Mouse (Mus musculus) brown adipose tissue, adult 24 weeks (tissue): ENCODE results near the gene Kcnab1. TPM values are rescaled to one million over a fixed set of nuclear protein-coding genes. Genes with fewer than 3 reads are reported as not detected.

ENCODE experiments used
- H3K27ac ChIP-seq: fragments of 200-500 bp; replicated peaks from 2 replicates; pipeline ENCODE4 v1.5.1; 2012; ENCODE audit warnings: low read depth, mild to moderate bottlenecking, low read length
- H3K4me1 ChIP-seq: fragments of 200-500 bp; 2 replicates; pipeline ENCODE4 v1.6.1; 2012; ENCODE audit warnings: low read length, mixed read lengths; ENCODE audit not compliant: control insufficient read depth, insufficient read depth, insufficient read length
- H3K4me3 ChIP-seq: fragments of 200-500 bp; 2 replicates; pipeline ENCODE4 v1.5.1; 2012; ENCODE audit warnings: low read depth, mild to moderate bottlenecking, low read length, moderate library complexity; ENCODE audit not compliant: insufficient read depth
- polyA plus RNA-seq: library from polyadenylated mRNA; stranded (reverse); fragments of >200 nt; gene quantifications from 2 replicates; pipeline ENCODE4 v1.2.4, GENCODE M21; 2012; ENCODE audit not compliant: missing spikeins, insufficient read depth, insufficient read length

Kcnab1 gene
- polyA plus RNA-seq, 1 experiment = not detected

DNA sequence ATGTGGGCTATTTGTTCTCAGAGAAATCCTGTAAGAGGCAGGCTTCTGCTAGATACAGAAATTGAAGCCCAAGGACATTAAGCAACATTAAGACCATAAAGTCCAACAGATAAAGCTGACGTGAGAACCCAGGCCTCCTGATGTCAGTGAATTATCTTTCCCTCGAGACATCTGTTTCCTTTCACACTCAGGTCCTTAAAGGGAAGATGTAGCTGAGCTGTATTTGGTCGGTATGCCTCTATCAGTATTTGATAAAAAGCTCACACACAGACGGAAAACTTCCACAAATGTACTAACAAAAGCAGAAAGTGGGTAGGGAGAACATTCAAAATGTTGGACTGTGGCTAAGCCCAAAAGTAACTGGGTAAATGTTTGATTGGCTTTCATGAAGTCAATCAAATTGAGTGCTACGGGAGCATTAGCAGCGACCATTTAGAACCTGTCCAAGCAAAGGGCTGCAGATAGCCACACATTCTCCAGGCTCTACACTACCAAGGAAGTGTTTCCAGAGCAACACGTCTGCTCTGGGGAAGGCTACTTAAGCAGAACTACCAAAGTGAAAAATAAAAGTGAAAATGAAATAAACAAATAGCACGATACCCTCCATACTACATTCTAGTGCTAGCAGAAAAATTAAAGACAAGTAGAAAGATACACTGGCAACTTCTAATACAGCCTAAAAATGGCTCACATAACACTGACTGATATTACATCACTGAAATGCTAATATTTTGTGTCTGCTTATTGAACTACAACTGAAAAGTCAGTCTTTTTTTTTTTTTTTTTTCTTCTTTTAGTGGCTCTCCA, 251.2 kb downstream of the Kcnab1 start:
- peaks cover 5% of the 10 kb centered on the region; the same call in 1 of the 2 replicates for H3K4me1 ChIP-seq
- no peak overlapping the region for H3K4me3 ChIP-seq
- 0 out of 2 replicates have a peak overlapping the region, but pooled peaks have one; percentile 2 for H3K27ac ChIP-seq

GRCm38 (mm10) chr3:65363438-65363837, 254.3 kb downstream of the Kcnab1 start:
- Histone ChIP-seq H3K4me1 (peaks cover 5% of the 10 kb centered on the region; the same call in 1 of the 2 replicates), H3K4me3 (no peak overlapping the region), H3K27ac (no peak overlapping the region)

GRCm38 (mm10) chr3:65365184-65365583, 256.0 kb downstream of the Kcnab1 start:
- no peak overlapping the region for H3K4me3 ChIP-seq
- peaks cover 5% of the 10 kb centered on the region; the same call in 1 of the 2 replicates for H3K4me1 ChIP-seq
- H3K27ac ChIP-seq = no peak overlapping the region

GRCm38 (mm10) chr3:65365921-65366710, 256.9 kb downstream of the Kcnab1 start:
- H3K4me3 ChIP-seq = no peak overlapping the region
- H3K27ac ChIP-seq = no peak overlapping the region
- peaks cover 5% of the 10 kb centered on the region; the same call in 1 of the 2 replicates for H3K4me1 ChIP-seq

- H3K4me3 ChIP-seq = no peak overlapping the region
- peaks cover 5% of the 10 kb centered on the region; the same call in 1 of the 2 replicates for H3K4me1 ChIP-seq
- no peak overlapping the region for H3K27ac ChIP-seq
Measured at GRCm38 (mm10) chr3:65367944-65368343, 258.8 kb downstream of the Kcnab1 start.

GRCm38 (mm10) chr3:65372552-65372951, 263.4 kb downstream of the Kcnab1 start:
- no peak overlapping the region for H3K4me3 ChIP-seq
- H3K27ac ChIP-seq = no peak overlapping the region
- no peaks in the 10 kb centered on the region for H3K4me1 ChIP-seq

DNA sequence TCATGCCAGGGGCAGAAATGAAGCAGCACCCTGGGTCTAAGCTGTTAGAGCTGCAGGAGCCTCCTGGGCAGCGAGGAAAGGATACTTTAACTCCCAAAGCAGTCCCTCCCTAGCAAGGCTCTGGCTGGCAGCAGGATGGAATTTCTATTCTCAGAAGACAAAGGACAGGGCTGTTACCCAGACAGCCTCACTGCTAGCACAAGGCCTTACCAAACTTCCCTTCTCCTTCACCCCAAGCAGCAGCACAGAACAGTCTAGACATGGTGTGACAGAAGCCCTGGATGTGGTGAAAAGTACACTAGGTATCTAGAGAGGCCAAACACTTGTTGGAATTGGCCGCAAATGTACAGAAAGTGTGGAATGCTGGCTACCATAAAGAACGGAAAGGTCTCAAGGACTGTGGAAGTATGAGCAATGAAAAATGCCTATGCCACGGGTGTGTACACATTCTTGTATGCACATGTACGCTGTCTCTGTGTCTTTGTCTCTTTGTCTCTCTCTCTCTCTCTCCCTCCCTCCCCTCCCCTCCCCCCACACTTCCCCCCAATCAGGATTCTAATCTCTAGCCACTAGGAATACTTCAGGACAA, 264.5 kb downstream of the Kcnab1 start:
- no peak overlapping the region for H3K27ac ChIP-seq

GRCm38 (mm10) chr3:65374729-65375128, 265.5 kb downstream of the Kcnab1 start:
- H3K4me3 ChIP-seq = no peak overlapping the region
- H3K4me1 ChIP-seq = no peaks in the 10 kb centered on the region
- H3K27ac ChIP-seq = no peak overlapping the region

More for the DNA sequence above, 264.5 kb downstream of the Kcnab1 start:
- Histone ChIP-seq H3K4me1 (no peaks in the 10 kb centered on the region), H3K4me3 (no peak overlapping the region)

DNA sequence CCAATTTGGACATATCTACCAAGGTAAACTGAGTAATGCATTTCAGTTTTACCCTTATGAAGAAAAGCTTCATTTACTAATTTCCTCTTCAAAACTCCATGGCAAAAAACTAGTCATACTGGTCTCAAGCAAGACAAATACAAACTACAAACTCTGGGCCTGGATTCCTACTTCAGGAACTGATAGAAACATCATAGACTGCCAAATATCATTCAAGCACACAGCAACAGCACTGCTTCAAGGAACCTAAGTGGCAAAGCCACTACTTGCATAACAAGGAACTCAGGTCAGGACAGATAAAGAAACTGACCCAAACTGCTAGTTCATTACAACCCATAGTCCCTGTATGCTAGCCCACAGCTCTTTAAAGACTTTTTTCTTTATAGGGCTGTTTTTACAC, 269.5 kb downstream of the Kcnab1 start:
- H3K27ac ChIP-seq = no peak overlapping the region
- no peak overlapping the region for H3K4me3 ChIP-seq
- H3K4me1 ChIP-seq = no peaks in the 10 kb centered on the region

DNA sequence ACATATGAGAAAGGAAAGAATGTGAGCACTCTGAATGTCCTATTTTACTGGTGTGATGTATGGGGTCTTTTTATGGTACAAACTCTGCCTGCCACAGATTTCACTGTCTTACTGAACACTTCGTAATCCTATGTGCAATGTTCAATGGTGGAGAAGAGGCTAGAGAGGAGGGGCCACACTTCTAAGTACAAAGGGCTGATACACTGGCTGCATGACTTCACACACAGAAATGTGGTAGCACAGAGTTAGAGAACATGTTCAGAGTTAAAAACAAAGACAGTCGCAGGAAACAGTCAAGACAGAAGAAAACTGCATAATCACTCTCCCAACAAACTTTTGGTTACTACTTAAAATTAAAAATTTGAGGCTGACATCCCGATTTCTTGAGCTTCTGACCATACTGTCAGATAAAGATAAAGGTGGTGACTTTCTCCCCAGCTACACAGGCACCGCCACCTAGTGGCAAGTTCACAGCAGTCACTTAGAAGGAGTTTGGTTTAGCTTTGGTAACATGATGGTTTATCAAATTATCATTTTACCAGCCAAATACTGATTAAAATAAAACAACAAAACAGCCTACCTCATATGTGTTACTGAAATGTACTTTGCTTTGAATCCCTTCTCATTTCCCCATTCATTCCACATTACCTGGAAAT, 270.8 kb downstream of the Kcnab1 start:
- Histone ChIP-seq H3K4me1 (no peaks in the 10 kb centered on the region), H3K27ac (no peak overlapping the region), H3K4me3 (no peak overlapping the region)

GRCm38 (mm10) chr3:65381094-65381493, 271.9 kb downstream of the Kcnab1 start:
- Histone ChIP-seq H3K27ac (0 out of 2 replicates have a peak overlapping the region, but pooled peaks have one; percentile 5), H3K4me1 (no peaks in the 10 kb centered on the region), H3K4me3 (no peak overlapping the region)

- Histone ChIP-seq H3K4me1 (no peaks in the 10 kb centered on the region), H3K27ac (no peak overlapping the region), H3K4me3 (no peak overlapping the region)
Measured at GRCm38 (mm10) chr3:65384431-65384830, 275.2 kb downstream of the Kcnab1 start.

- no peak overlapping the region for H3K4me3 ChIP-seq
- H3K4me1 ChIP-seq = no peaks in the 10 kb centered on the region
- no peak overlapping the region for H3K27ac ChIP-seq
Measured at GRCm38 (mm10) chr3:65385771-65386170, 276.6 kb downstream of the Kcnab1 start.

DNA sequence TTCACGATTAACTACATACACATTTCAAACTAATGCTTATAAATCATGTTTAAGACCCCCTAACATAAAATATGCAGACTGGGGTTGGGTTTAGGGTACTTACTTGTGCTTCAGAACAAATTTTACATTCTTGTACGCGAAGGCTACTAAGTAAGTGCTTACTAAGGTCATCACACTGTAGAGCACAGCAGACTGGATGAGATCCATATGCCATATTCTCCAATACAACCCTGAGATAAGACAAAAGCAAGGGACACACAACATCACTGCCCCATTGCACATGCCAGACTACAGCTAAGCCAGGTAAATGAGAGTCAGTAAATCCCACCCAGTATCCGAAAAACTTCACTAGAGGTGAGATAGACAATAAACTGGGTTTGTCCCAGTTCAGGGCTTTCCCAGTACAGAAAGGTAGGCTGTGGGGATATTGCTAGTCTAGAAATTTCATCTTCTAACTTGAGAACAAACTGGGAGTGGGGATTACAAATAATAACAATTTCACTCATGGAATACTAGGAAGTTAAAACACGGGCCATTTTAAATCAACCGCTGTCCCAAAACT, 282.1 kb downstream of the Kcnab1 start:
- H3K4me1 ChIP-seq = no peaks in the 10 kb centered on the region
- peak overlapping the region; percentile 73 for H3K4me3 ChIP-seq
- peak overlapping the region; percentile 70; the same call in 1 of the 2 replicates for H3K27ac ChIP-seq
